Mouse (Mus musculus) forebrain, embryonic 16.5 days (tissue): ENCODE results near the gene Pdcl. TPM values are rescaled to one million over a fixed set of nuclear protein-coding genes. Genes with fewer than 3 reads are reported as not detected.

Experiments used
- ATAC-seq: fragments of 200-750 bp; cut with Nextera tagmentation; 2 replicates; pipeline ENCODE4 v1.8.0; 2017; ENCODE audit warnings: mild to moderate bottlenecking, moderate library complexity
- H3K27ac ChIP-seq: fragments of 300-500 bp; sonication (generic); 2 replicates; pipeline ENCODE4 v1.5.1; 2014; ENCODE audit warnings: low read length, control low read depth
- H3K27me3 ChIP-seq: fragments of 300-500 bp; sonication (generic); replicated peaks from 2 replicates; pipeline ENCODE4 v1.6.1; 2014; ENCODE audit warnings: low read length; ENCODE audit not compliant: control insufficient read depth, insufficient read depth
- H3K36me3 ChIP-seq: fragments of 300-500 bp; sonication (generic); 2 replicates; pipeline ENCODE4 v1.6.1; 2014; ENCODE audit not compliant: control insufficient read depth, insufficient read depth
- H3K4me1 ChIP-seq: fragments of 300-500 bp; sonication (generic); replicated peaks from 2 replicates; pipeline ENCODE4 v1.6.1; 2014; ENCODE audit warnings: low read length; ENCODE audit not compliant: control insufficient read depth, insufficient read depth
- H3K4me2 ChIP-seq: fragments of 300-500 bp; sonication (generic); 2 replicates; pipeline ENCODE4 v1.6.1; 2014; ENCODE audit warnings: mild to moderate bottlenecking, low read length, control low read depth
- H3K4me3 ChIP-seq: fragments of 300-500 bp; sonication (generic); replicated peaks from 2 replicates; pipeline ENCODE4 v1.5.1; 2014; ENCODE audit warnings: mild to moderate bottlenecking, low read length, control low read depth
- H3K9ac ChIP-seq: fragments of 300-500 bp; sonication (generic); replicated peaks from 2 replicates; pipeline ENCODE4 v1.6.1; 2014; ENCODE audit warnings: low read depth, low read length, control low read depth
- H3K9me3 ChIP-seq: fragments of 300-500 bp; sonication (generic); 2 replicates; pipeline ENCODE4 v1.6.1; 2016; ENCODE audit warnings: low read length; ENCODE audit not compliant: control insufficient read depth
- WGBS: fragments of 180-500 bp; shearing (Covaris S2); extraction: QIAGEN DNeasy Blood & Tissue Kit; methylation state at CpG from one replicate; pipeline ENCODE4 v1.1.7; 2014; 5-methylcytosine and 5-hydroxymethylcytosine counted together
- polyA plus RNA-seq: library from polyadenylated mRNA; unstranded; fragments of >200 nt; fragmentation: Nextera tagmentation; extraction: Ambion mirVana; gene quantifications from 2 replicates; pipeline ENCODE4 v1.2.1, GENCODE M21; 2015

Gene Pdcl
- polyA plus RNA-seq = 66.4 and 88.3 TPM in 2 replicates

GRCm38 (mm10) chr2:37358633-37359540, at the start of gene Pdcl:
Gene Pdcl (minus strand): TSS chr2:37359332.
- Histone ChIP-seq H3K4me1 (peaks cover 14% of the 10 kb centered on the region), H3K9ac (peak within 1 kb of the TSS; percentile 66), H3K4me2 (peak within 1 kb of the TSS; percentile 84), H3K9me3 (no peaks in the 10 kb centered on the region), H3K36me3 (peaks cover 20% of the 10 kb centered on the region), H3K27ac (peak within 1 kb of the TSS; percentile 87), H3K4me3 (peak within 1 kb of the TSS; percentile 96), H3K27me3 (no peaks in the 10 kb centered on the region)
- peak; percentile 97 for ATAC-seq
- under 1% methylated on average over 41 of the region's 42 CpGs for WGBS

GRCm38 (mm10) chr2:37395539-37395938, 36.4 kb upstream of the Pdcl start:
- Histone ChIP-seq H3K27ac (no peak overlapping the region), H3K9me3 (no peaks in the 10 kb centered on the region), H3K4me3 (no peak overlapping the region), H3K4me2 (no peak overlapping the region), H3K9ac (no peak overlapping the region), H3K27me3 (no peaks in the 10 kb centered on the region), H3K36me3 (peaks cover 23% of the 10 kb centered on the region), H3K4me1 (no peaks in the 10 kb centered on the region)
- WGBS = 57% methylated on average over 1 of the region's 1 CpGs
- no peak for ATAC-seq

- no peak for ATAC-seq
Measured at GRCm38 (mm10) chr2:37382921-37383320, 23.8 kb upstream of the Pdcl start.

GRCm38 (mm10) chr2:37380189-37380588, 21.1 kb upstream of the Pdcl start:
- no peak overlapping the region for H3K4me3 ChIP-seq
- no peak overlapping the region for H3K9ac ChIP-seq
- WGBS = 60% methylated on average over 2 of the region's 2 CpGs
- H3K27me3 ChIP-seq = no peaks in the 10 kb centered on the region
- no peak overlapping the region for H3K27ac ChIP-seq
- no peak overlapping the region for H3K4me2 ChIP-seq
- no peaks in the 10 kb centered on the region for H3K4me1 ChIP-seq
- ATAC-seq = peak; percentile 57; the same call in 1 of the 2 replicates
- H3K36me3 ChIP-seq = peaks cover 26% of the 10 kb centered on the region
- no peaks in the 10 kb centered on the region for H3K9me3 ChIP-seq

More at GRCm38 (mm10) chr2:37382921-37383320, 23.8 kb upstream of the Pdcl start:
- H3K4me3 ChIP-seq = no peak overlapping the region
- no peak overlapping the region for H3K27ac ChIP-seq
- H3K36me3 ChIP-seq = peaks cover 20% of the 10 kb centered on the region
- no peak overlapping the region for H3K4me2 ChIP-seq
- H3K27me3 ChIP-seq = no peaks in the 10 kb centered on the region
- 94% methylated on average over 9 of the region's 9 CpGs for WGBS
- H3K9me3 ChIP-seq = no peaks in the 10 kb centered on the region
- no peak overlapping the region for H3K9ac ChIP-seq
- no peaks in the 10 kb centered on the region for H3K4me1 ChIP-seq

- Histone ChIP-seq H3K9ac (no peak overlapping the region), H3K27ac (no peak overlapping the region), H3K36me3 (peaks cover 16% of the 10 kb centered on the region), H3K4me3 (no peak overlapping the region), H3K4me2 (no peak overlapping the region), H3K9me3 (no peaks in the 10 kb centered on the region), H3K4me1 (no peaks in the 10 kb centered on the region), H3K27me3 (no peaks in the 10 kb centered on the region)
- no peak for ATAC-seq
- 100% methylated on average over 1 of the region's 1 CpGs for WGBS
Measured at GRCm38 (mm10) chr2:37376018-37376417, 16.9 kb upstream of the Pdcl start.

- no peaks in the 10 kb centered on the region for H3K4me1 ChIP-seq
- peaks cover 4% of the 10 kb centered on the region for H3K36me3 ChIP-seq
- H3K4me3 ChIP-seq = no peak overlapping the region
- H3K27me3 ChIP-seq = no peaks in the 10 kb centered on the region
- no peak overlapping the region for H3K9ac ChIP-seq
- no peak overlapping the region for H3K27ac ChIP-seq
- H3K9me3 ChIP-seq = no peaks in the 10 kb centered on the region
- no peak for ATAC-seq
- 99% methylated on average over 2 of the region's 2 CpGs for WGBS
- no peak overlapping the region for H3K4me2 ChIP-seq
Measured at GRCm38 (mm10) chr2:37370651-37371050, 11.5 kb upstream of the Pdcl start.

GRCm38 (mm10) chr2:37359908-37360307, 776 bp upstream of the Pdcl start:
- no peak overlapping the region for H3K27ac ChIP-seq
- H3K27me3 ChIP-seq = no peaks in the 10 kb centered on the region
- H3K4me3 ChIP-seq = no peak overlapping the region
- no peak overlapping the region for H3K9ac ChIP-seq
- peaks cover 14% of the 10 kb centered on the region for H3K4me1 ChIP-seq
- H3K4me2 ChIP-seq = no peak overlapping the region
- WGBS = 91% methylated on average over 2 of the region's 2 CpGs
- no peaks in the 10 kb centered on the region for H3K9me3 ChIP-seq
- ATAC-seq = no peak
- H3K36me3 ChIP-seq = peaks cover 13% of the 10 kb centered on the region

- H3K9me3 ChIP-seq = no peaks in the 10 kb centered on the region
- H3K4me3 ChIP-seq = no peak overlapping the region
- H3K4me1 ChIP-seq = peaks cover 14% of the 10 kb centered on the region
- no peak overlapping the region for H3K27ac ChIP-seq
- no peak for ATAC-seq
- H3K36me3 ChIP-seq = peaks cover 45% of the 10 kb centered on the region
- H3K27me3 ChIP-seq = no peaks in the 10 kb centered on the region
- H3K9ac ChIP-seq = no peak overlapping the region
- no peak overlapping the region for H3K4me2 ChIP-seq
- WGBS = 96% methylated on average over 5 of the region's 5 CpGs
Measured at GRCm38 (mm10) chr2:37355571-37355970, 3.6 kb downstream of the Pdcl start.

GRCm38 (mm10) chr2:37351671-37352070, 7.5 kb downstream of the Pdcl start:
- H3K4me1 ChIP-seq = no peaks in the 10 kb centered on the region

More at GRCm38 (mm10) chr2:37351671-37352070, 7.5 kb downstream of the Pdcl start:
- H3K36me3 ChIP-seq = peaks cover 50% of the 10 kb centered on the region
- no peak overlapping the region for H3K4me3 ChIP-seq
- H3K27ac ChIP-seq = no peak overlapping the region
- 87% methylated on average over 7 of the region's 7 CpGs for WGBS
- no peaks in the 10 kb centered on the region for H3K27me3 ChIP-seq
- no peaks in the 10 kb centered on the region for H3K9me3 ChIP-seq
- no peak overlapping the region for H3K4me2 ChIP-seq
- no peak for ATAC-seq
- no peak overlapping the region for H3K9ac ChIP-seq
